Mouse (Mus musculus) CH12.LX (cell line): Measurements from ENCODE around the gene Dusp10.

ENCODE experiments used
- CHD2 ChIP-seq: IDR thresholded peaks from 2 replicates; pipeline ENCODE4 v1.6.1; 2011; ENCODE audit warnings: low read length, improper control_type of control experiment
- CTCF ChIP-seq, 2 experiments: IDR thresholded peaks in 1 of 2; conservative IDR thresholded peaks in 1 of 2; 2 replicates each; pipeline ENCODE4 v1.5.1; 2011 to 2012; ENCODE audit warnings: low read depth in 2 of 2, low read length in 2 of 2, improper control_type of control experiment in 1 of 2, inconsistent platforms in 1 of 2, mild to moderate bottlenecking in 1 of 2, moderate library complexity in 1 of 2
- E2F4 ChIP-seq: IDR thresholded peaks from 2 replicates; pipeline ENCODE4 v1.6.1; 2011; ENCODE audit warnings: low read depth, low read length, improper control_type of control experiment; ENCODE audit not compliant: insufficient replicate concordance
- ELF1 ChIP-seq: IDR thresholded peaks from 2 replicates; pipeline ENCODE4 v1.6.1; 2014; ENCODE audit warnings: low read depth, mild to moderate bottlenecking, inconsistent platforms, low read length, improper control_type of control experiment
- EP300 ChIP-seq: IDR thresholded peaks from 2 replicates; pipeline ENCODE4 v1.6.1; 2011; ENCODE audit warnings: low read length, improper control_type of control experiment
- JUN ChIP-seq: IDR thresholded peaks from 2 replicates; pipeline ENCODE4 v1.6.1; 2011; ENCODE audit warnings: low read depth, mild to moderate bottlenecking, low read length, improper control_type of control experiment, moderate library complexity; ENCODE audit not compliant: insufficient read depth
- MAFK ChIP-seq: IDR thresholded peaks from 2 replicates; pipeline ENCODE4 v1.6.1; 2011; ENCODE audit warnings: low read length, improper control_type of control experiment; ENCODE audit not compliant: insufficient replicate concordance
- POLR2A ChIP-seq: IDR thresholded peaks from 2 replicates; pipeline ENCODE4 v1.6.1; 2011; ENCODE audit warnings: low read depth, mild to moderate bottlenecking, improper control_type of control experiment, low read length
- RCOR1 ChIP-seq: conservative IDR thresholded peaks from 2 replicates; pipeline ENCODE4 v1.6.1; 2012; ENCODE audit warnings: low read depth, mild to moderate bottlenecking, inconsistent platforms, low read length, improper control_type of control experiment
- USF1 ChIP-seq: IDR thresholded peaks from 2 replicates; pipeline ENCODE4 v1.6.1; 2014; ENCODE audit warnings: low read depth, mild to moderate bottlenecking, inconsistent platforms, low read length, improper control_type of control experiment

- TF ChIP-seq ELF1 (no peak), POLR2A (no peak), EP300 (no peak), CTCF (conservative IDR thresholded peaks at IDR 0.05 in 1 of 2, IDR thresholded peaks at IDR 0.05 in 1 of 2; ENCODE audit: low read depth in 2 of 2, low read length in 2 of 2) (no peak), MAFK (no peak), CHD2 (no peak), JUN (no peak), RCOR1 (no peak), USF1 (no peak), E2F4 (no peak)
Observed at GRCm38 (mm10) chr1:184067704-184068558, 54.8 kb downstream of the Dusp10 start.
